10 mouse cellular contexts compared by ENCODE assay signal in the genomic region with DNA sequence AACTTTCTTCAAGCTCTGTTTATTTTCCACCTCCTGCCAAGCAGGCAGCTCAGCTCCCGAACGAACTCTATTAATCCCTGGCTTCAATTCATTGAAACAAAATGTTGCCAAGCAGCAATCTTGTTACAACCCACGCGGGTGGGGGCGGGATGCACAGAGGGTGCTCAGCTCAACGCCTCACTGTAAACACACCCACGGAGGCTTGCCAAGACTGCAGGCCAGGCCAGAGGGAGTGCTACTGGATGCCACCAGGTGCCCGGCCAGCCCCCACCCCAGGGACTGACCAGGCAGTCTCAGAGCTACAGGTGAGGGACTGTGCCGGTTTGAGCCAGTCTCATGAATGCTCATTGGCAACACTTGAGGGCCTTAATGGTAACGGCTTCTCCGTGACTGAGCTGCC. TPM values are rescaled to one million over a fixed set of nuclear protein-coding genes. Genes with fewer than 3 reads are reported as not detected.
DNase-seq lines count a peak whose midpoint lies in the region; ATAC-seq and TF ChIP-seq lines count a peak whose summit lies in the region.
"Had no signal": no experiment of that assay in that cellular context is flagged by ENCODE, and none has a peak within 500 bp of the region (broad histone marks: within the 10 kb centered on the region; RNA-seq: fewer than 3 reads in every experiment).

No protein-coding gene starts in this region.

- H3K9ac ChIP-seq in neural tube, embryonic 13.5 days, result no peak overlapping the region
- no peak overlapping the region for H3K9ac ChIP-seq in midbrain, postnatal 0 days (replicated peaks; ENCODE audit: low read length, poor library complexity, severe bottlenecking)
- H3K9ac ChIP-seq: lung, embryonic 14.5 days had no signal

- H3K27me3 ChIP-seq in neural tube, embryonic 13.5 days, result no peaks in the 10 kb centered on the region
- no peaks in the 10 kb centered on the region for H3K27me3 ChIP-seq in midbrain, postnatal 0 days (ENCODE audit: insufficient read depth, low read length)

- TF ChIP-seq CTCF in midbrain, postnatal 0 days (IDR thresholded peaks at IDR 0.05), result no peak

- H3K4me1 ChIP-seq in neural tube, embryonic 13.5 days (replicated peaks), result peaks cover 5% of the 10 kb centered on the region; the same call in 1 of the 2 replicates
- peaks cover 3% of the 10 kb centered on the region; the same call in 1 of the 2 replicates for H3K4me1 ChIP-seq in midbrain, postnatal 0 days (ENCODE audit: insufficient read depth, low read length)

- no peak overlapping the region for H3K27ac ChIP-seq in neural tube, embryonic 13.5 days (replicated peaks)
- no peak overlapping the region for H3K27ac ChIP-seq in midbrain, postnatal 0 days (ENCODE audit: low read depth, low read length)

- H3K9me3 ChIP-seq in neural tube, embryonic 13.5 days, result no peaks in the 10 kb centered on the region
- no peaks in the 10 kb centered on the region for H3K9me3 ChIP-seq in midbrain, postnatal 0 days (ENCODE audit: low read length)

- WGBS in neural tube, embryonic 13.5 days, result 59% methylated on average over 11 of the region's 11 CpGs
- 34% methylated on average over 11 of the region's 11 CpGs for WGBS in midbrain, postnatal 0 days

- no peak for DNase-seq in neural tube, embryonic 10.5 days (ENCODE audit: extremely low spot score, low spot score)
- DNase-seq in frontal cortex, postnatal 14 days (ENCODE audit: low spot score in 2 of 2), result peak; percentile 68 to 69
- peak; percentile 71 for DNase-seq in layer of hippocampus, adult 9-10 months (ENCODE audit: low spot score)
- DNase-seq in midbrain, postnatal 0 days (ENCODE audit: low spot score), result peak; percentile 66
- DNase-seq in thymus, postnatal 25 days, result no peak
- no peak for DNase-seq in gastrocnemius, adult 18-20 months (ENCODE audit: low spot score)
- DNase-seq in gastrocnemius, postnatal 36 days, result no peak
- DNase-seq: lung, embryonic 14.5 days had no signal

- intact Hi-C loops in gastrocnemius, postnatal 36 days (cut with DNase I), result no loop called here

- H3K4me2 ChIP-seq in neural tube, embryonic 13.5 days, result no peak overlapping the region
- 0 out of 2 replicates have a peak overlapping the region, but pooled peaks have one; percentile 5 for H3K4me2 ChIP-seq in midbrain, postnatal 0 days (ENCODE audit: low read depth, low read length, poor library complexity, severe bottlenecking)
- H3K4me2 ChIP-seq: lung, embryonic 14.5 days had no signal

- H3K4me3 ChIP-seq in neural tube, embryonic 13.5 days, result no peak overlapping the region
- no peak overlapping the region for H3K4me3 ChIP-seq in midbrain, postnatal 0 days (ENCODE audit: low read depth, low read length)
- H3K4me3 ChIP-seq: erythroblast, embryonic 14.5 days had no signal

- H3K36me3 ChIP-seq in neural tube, embryonic 13.5 days, result no peaks in the 10 kb centered on the region
- no peaks in the 10 kb centered on the region for H3K36me3 ChIP-seq in midbrain, postnatal 0 days (ENCODE audit: insufficient read depth, low read length)

- peak; percentile 43; the same call in 1 of the 2 replicates for ATAC-seq in neural tube, embryonic 13.5 days (ENCODE audit: low read depth)
- peak; percentile 52; the same call in 1 of the 2 replicates for ATAC-seq in midbrain, postnatal 0 days (ENCODE audit: low FRiP score)

RNA-seq across cellular contexts. Expression of a gene that starts 50.9 kb away (rescaled TPM):
- polyA plus RNA-seq in neural tube, embryonic 13.5 days (2015; fragmentation: Nextera tagmentation; extraction: Ambion mirVana), result 22.0 and 23.4 TPM in 2 replicates
- 84.7 and 96.3 TPM in 2 replicates for total RNA-seq in midbrain, postnatal 0 days (2014; rRNA removed)
- 35.1 and 35.4 TPM in 2 replicates for polyA plus RNA-seq in midbrain, postnatal 0 days (2015; fragmentation: Nextera tagmentation; extraction: Ambion mirVana)
- under 1 TPM; 0.16 to 0.31 TPM for total RNA-seq in gastrocnemius, adult 18-20 months (2021)
- total RNA-seq in gastrocnemius, postnatal 36 days (2021), result under 1 TPM; 0.13 to 0.17 TPM
- polyA plus RNA-seq: erythroblast, embryonic 14.5 days had no signal

Comparison
In these comparisons a context has a peak if more than half of its experiments do, and no peak if none do; other contexts are left out.
1. DNase-seq: peak in frontal cortex, postnatal 14 days (2 of 2), layer of hippocampus, adult 9-10 months (single experiment) and midbrain, postnatal 0 days (single experiment); none in neural tube, embryonic 10.5 days (single experiment), thymus, postnatal 25 days (single experiment), gastrocnemius, adult 18-20 months (single experiment) and gastrocnemius, postnatal 36 days (0 of 2).
2. RNA of a gene that starts 50.9 kb away (total RNA-seq): 84.7 to 96.3 TPM in midbrain, postnatal 0 days; 0.16 to 0.31 TPM in gastrocnemius, adult 18-20 months and 0.13 to 0.17 TPM in gastrocnemius, postnatal 36 days; every median in the first group is over 10 times any median in the second.